In genomic region chr3:153913510-153914243, GRCm38 (mm10) we compare ENCODE assay signal across 7 mouse cellular contexts. TPM values are rescaled to one million over a fixed set of nuclear protein-coding genes. Genes with fewer than 3 reads are reported as not detected.
DNase-seq lines count a peak whose midpoint lies in the region; ATAC-seq and TF ChIP-seq lines count a peak whose summit lies in the region.

No protein-coding gene starts in this region.

- DNase-seq in lung, postnatal 0 days (ENCODE audit: low spot score), result no peak
- DNase-seq in lung, postnatal 25 days (ENCODE audit: low spot score), result no peak
- DNase-seq in embryonic facial prominence, embryonic 10.5 days (ENCODE audit: low spot score), result no peak
- no peak for DNase-seq in intestine, embryonic 14.5 days (ENCODE audit: low spot score)
- DNase-seq in thymus, postnatal 14 days, result no peak
- no peak for DNase-seq in layer of hippocampus, postnatal 25 days (ENCODE audit: extremely low spot score in 1 of 2, low spot score in 1 of 2)

- H3K4me1 ChIP-seq in lung, postnatal 0 days (ENCODE audit: insufficient read depth, low read depth, low read length), result peaks cover 16% of the 10 kb centered on the region; the same call in 1 of the 2 replicates
- peaks cover 36% of the 10 kb centered on the region for H3K4me1 ChIP-seq in embryonic facial prominence, embryonic 10.5 days
- peaks cover 23% of the 10 kb centered on the region for H3K4me1 ChIP-seq in intestine, embryonic 14.5 days (replicated peaks; ENCODE audit: control insufficient read depth, insufficient read depth, low read length)
- peaks cover 43% of the 10 kb centered on the region for H3K4me1 ChIP-seq in neural tube, embryonic 13.5 days (replicated peaks)

- H3K27ac ChIP-seq in lung, postnatal 0 days (ENCODE audit: low read length), result peak overlapping the region; percentile 86
- H3K27ac ChIP-seq in embryonic facial prominence, embryonic 10.5 days (replicated peaks), result peak overlapping the region; percentile 96
- peak overlapping the region; percentile 83 for H3K27ac ChIP-seq in intestine, embryonic 14.5 days (ENCODE audit: low read depth)
- peak overlapping the region; percentile 95 for H3K27ac ChIP-seq in neural tube, embryonic 13.5 days (replicated peaks)

- H3K9ac ChIP-seq in lung, postnatal 0 days (replicated peaks; ENCODE audit: low read depth), result peak overlapping the region; percentile 60; the same call in 1 of the 2 replicates
- H3K9ac ChIP-seq in intestine, embryonic 14.5 days (ENCODE audit: low read length), result peak overlapping the region; percentile 99
- peak overlapping the region; percentile 93 for H3K9ac ChIP-seq in neural tube, embryonic 13.5 days

- 26% methylated on average over 6 of the region's 6 CpGs for WGBS in lung, postnatal 0 days
- 59% methylated on average over 6 of the region's 6 CpGs for WGBS in embryonic facial prominence, embryonic 10.5 days
- 33% methylated on average over 6 of the region's 6 CpGs for WGBS in intestine, embryonic 14.5 days
- WGBS in neural tube, embryonic 13.5 days, result 47% methylated on average over 6 of the region's 6 CpGs

- peak overlapping the region; percentile 74 for H3K4me2 ChIP-seq in lung, postnatal 0 days (replicated peaks; ENCODE audit: low read depth, low read length)
- H3K4me2 ChIP-seq in intestine, embryonic 14.5 days (ENCODE audit: low read length), result peak overlapping the region; percentile 70
- H3K4me2 ChIP-seq in neural tube, embryonic 13.5 days, result peak overlapping the region; percentile 88

- H3K36me3 ChIP-seq in lung, postnatal 0 days (ENCODE audit: insufficient read depth, low read length), result peaks cover 13% of the 10 kb centered on the region
- peaks cover 30% of the 10 kb centered on the region for H3K36me3 ChIP-seq in embryonic facial prominence, embryonic 10.5 days (replicated peaks)
- H3K36me3 ChIP-seq in intestine, embryonic 14.5 days (ENCODE audit: control insufficient read depth, insufficient read depth, low read length), result peaks cover 30% of the 10 kb centered on the region
- peaks cover 23% of the 10 kb centered on the region for H3K36me3 ChIP-seq in neural tube, embryonic 13.5 days

- no peaks in the 10 kb centered on the region for H3K9me3 ChIP-seq in lung, postnatal 0 days (ENCODE audit: low read length)
- no peaks in the 10 kb centered on the region for H3K9me3 ChIP-seq in embryonic facial prominence, embryonic 10.5 days
- H3K9me3 ChIP-seq in intestine, embryonic 14.5 days (ENCODE audit: control insufficient read depth, low read length), result no peaks in the 10 kb centered on the region
- no peaks in the 10 kb centered on the region for H3K9me3 ChIP-seq in neural tube, embryonic 13.5 days

- H3K4me3 ChIP-seq in lung, postnatal 0 days (ENCODE audit: low read depth, low read length), result peak overlapping the region; percentile 79
- H3K4me3 ChIP-seq in embryonic facial prominence, embryonic 10.5 days, result peak overlapping the region; percentile 81
- H3K4me3 ChIP-seq in intestine, embryonic 14.5 days (ENCODE audit: low read depth, low read length), result peak overlapping the region; percentile 100
- H3K4me3 ChIP-seq in neural tube, embryonic 13.5 days, result peak overlapping the region; percentile 84

- H3K27me3 ChIP-seq in lung, postnatal 0 days (replicated peaks; ENCODE audit: insufficient read depth, low read length), result no peaks in the 10 kb centered on the region
- no peaks in the 10 kb centered on the region for H3K27me3 ChIP-seq in embryonic facial prominence, embryonic 10.5 days (replicated peaks; ENCODE audit: low read depth, poor library complexity, severe bottlenecking)
- H3K27me3 ChIP-seq in intestine, embryonic 14.5 days (replicated peaks; ENCODE audit: control insufficient read depth, insufficient read depth, low read length), result no peaks in the 10 kb centered on the region
- no peaks in the 10 kb centered on the region for H3K27me3 ChIP-seq in neural tube, embryonic 13.5 days

- no peak for TF ChIP-seq EP300 in lung, postnatal 0 days (IDR thresholded peaks at IDR 0.05)

- peak; percentile 3; the same call in 1 of the 2 replicates for TF ChIP-seq CTCF in lung, postnatal 0 days (IDR thresholded peaks at IDR 0.05)

- ATAC-seq in lung, postnatal 0 days, result no peak
- ATAC-seq in intestine, embryonic 14.5 days (replicated peaks; ENCODE audit: low FRiP score, low TSS enrichment, low read depth), result no peak
- no peak for ATAC-seq in neural tube, embryonic 13.5 days (ENCODE audit: low read depth)

RNA-seq across cellular contexts. Expression of gene Rabggtb, which starts 0.9 kb away (rescaled TPM):
- polyA plus RNA-seq in lung, postnatal 0 days (2015; fragmentation: Nextera tagmentation; extraction: Ambion mirVana), result 28.3 and 29.0 TPM in 2 replicates
- polyA plus RNA-seq in embryonic facial prominence, embryonic 10.5 days (2016; fragmentation: Nextera tagmentation; extraction: Ambion mirVana), result 46.9 and 48.9 TPM in 2 replicates
- 61.8 and 64.1 TPM in 2 replicates for polyA plus RNA-seq in intestine, embryonic 14.5 days (2014; fragmentation: Nextera tagmentation; extraction: Ambion mirVana)
- 46.9 and 51.2 TPM in 2 replicates for polyA plus RNA-seq in neural tube, embryonic 13.5 days (2015; fragmentation: Nextera tagmentation; extraction: Ambion mirVana)
- 10 to 100 TPM; 72.8 to 73.1 TPM for total RNA-seq in layer of hippocampus, postnatal 25 days (2021)

RNA-seq across cellular contexts. Expression of gene Msh4, which starts 7.7 kb away (rescaled TPM):
- 0.04 and 0.08 TPM in 2 replicates for polyA plus RNA-seq in lung, postnatal 0 days (2015; fragmentation: Nextera tagmentation; extraction: Ambion mirVana)
- polyA plus RNA-seq in embryonic facial prominence, embryonic 10.5 days (2016; fragmentation: Nextera tagmentation; extraction: Ambion mirVana), result 0.15 TPM in 2 replicates
- polyA plus RNA-seq in intestine, embryonic 14.5 days (2014; fragmentation: Nextera tagmentation; extraction: Ambion mirVana), result 0.05 and 0.13 TPM in 2 replicates
- 0.06 TPM in 1 of 2 replicates, not detected in the other for polyA plus RNA-seq in neural tube, embryonic 13.5 days (2015; fragmentation: Nextera tagmentation; extraction: Ambion mirVana)
- under 1 TPM; 0.26 to 0.27 TPM for total RNA-seq in layer of hippocampus, postnatal 25 days (2021)

RNA-seq across cellular contexts. Expression of gene Acadm, which starts 30.8 kb away (rescaled TPM):
- polyA plus RNA-seq in lung, postnatal 0 days (2015; fragmentation: Nextera tagmentation; extraction: Ambion mirVana), result 68.9 and 75.9 TPM in 2 replicates
- 40.7 and 44.6 TPM in 2 replicates for polyA plus RNA-seq in embryonic facial prominence, embryonic 10.5 days (2016; fragmentation: Nextera tagmentation; extraction: Ambion mirVana)
- 82.6 and 84.6 TPM in 2 replicates for polyA plus RNA-seq in intestine, embryonic 14.5 days (2014; fragmentation: Nextera tagmentation; extraction: Ambion mirVana)
- polyA plus RNA-seq in neural tube, embryonic 13.5 days (2015; fragmentation: Nextera tagmentation; extraction: Ambion mirVana), result 63.4 and 68.7 TPM in 2 replicates
- total RNA-seq in layer of hippocampus, postnatal 25 days (2021), result 10 to 100 TPM; 40.7 to 48.4 TPM

RNA-seq across cellular contexts. Expression of gene Slc44a5, which starts 59.6 kb away (rescaled TPM):
- polyA plus RNA-seq in lung, postnatal 0 days (2015; fragmentation: Nextera tagmentation; extraction: Ambion mirVana), result 0.20 TPM in 2 replicates
- 0.56 and 0.98 TPM in 2 replicates for polyA plus RNA-seq in embryonic facial prominence, embryonic 10.5 days (2016; fragmentation: Nextera tagmentation; extraction: Ambion mirVana)
- 1.5 TPM in 2 replicates for polyA plus RNA-seq in intestine, embryonic 14.5 days (2014; fragmentation: Nextera tagmentation; extraction: Ambion mirVana)
- 4.2 and 5.1 TPM in 2 replicates for polyA plus RNA-seq in neural tube, embryonic 13.5 days (2015; fragmentation: Nextera tagmentation; extraction: Ambion mirVana)
- 10 to 100 TPM; 43.9 to 55.5 TPM for total RNA-seq in layer of hippocampus, postnatal 25 days (2021)
